Mouse (Mus musculus) adrenal gland, postnatal 25 days (tissue): ENCODE measurements around the gene Ctnna3. TPM values are rescaled to one million over a fixed set of nuclear protein-coding genes. Genes with fewer than 3 reads are reported as not detected.

Experiments
- DNase-seq: peaks from one replicate; pipeline ENCODE4 v3.0.0; 2021; ENCODE audit warnings: mixed read lengths
- total RNA-seq: library from RNA; stranded (reverse); gene quantifications from 2 replicates; pipeline ENCODE4 v1.2.3, GENCODE M21; 2021

Ctnna3 gene
- total RNA-seq, 1 experiment from 2014 or later, result 1.2 TPM

GRCm38 (mm10) chr10:63950867-63951266, 521.0 kb downstream of the Ctnna3 start:
- no peak for DNase-seq

- no peak for DNase-seq
Observed at GRCm38 (mm10) chr10:63951481-63951880, 521.6 kb downstream of the Ctnna3 start.

- peak; percentile 6 for DNase-seq
Observed at GRCm38 (mm10) chr10:63954308-63954930, 524.5 kb downstream of the Ctnna3 start.

GRCm38 (mm10) chr10:63972300-63972699, 542.4 kb downstream of the Ctnna3 start:
- DNase-seq, result no peak

DNA sequence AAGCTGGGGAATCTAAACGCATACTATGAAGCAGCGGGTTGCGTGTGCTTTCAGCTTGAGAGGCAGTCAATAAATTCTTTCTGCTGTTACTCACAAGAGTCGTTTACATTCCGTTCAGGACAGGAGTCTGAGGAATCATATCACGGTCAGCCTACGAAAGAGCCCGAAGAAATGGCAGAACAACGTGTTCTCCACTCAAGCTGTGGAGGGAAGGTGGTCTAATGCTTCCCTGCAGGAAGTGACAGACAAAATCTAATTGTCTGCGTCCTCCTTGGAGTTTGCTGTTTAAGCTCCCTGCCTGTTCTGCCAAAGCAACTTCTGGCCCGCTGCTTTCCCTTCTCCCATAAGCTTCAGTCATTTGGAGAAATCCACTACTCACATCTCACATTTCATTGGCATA, 548.2 kb downstream of the Ctnna3 start:
- no peak for DNase-seq

- DNase-seq, result no peak
Observed at GRCm38 (mm10) chr10:63978535-63978934, 548.6 kb downstream of the Ctnna3 start.

GRCm38 (mm10) chr10:63978969-63979368, 549.1 kb downstream of the Ctnna3 start:
- no peak for DNase-seq

- DNase-seq, result no peak
Observed at GRCm38 (mm10) chr10:63979410-63979809, 549.5 kb downstream of the Ctnna3 start.

DNA sequence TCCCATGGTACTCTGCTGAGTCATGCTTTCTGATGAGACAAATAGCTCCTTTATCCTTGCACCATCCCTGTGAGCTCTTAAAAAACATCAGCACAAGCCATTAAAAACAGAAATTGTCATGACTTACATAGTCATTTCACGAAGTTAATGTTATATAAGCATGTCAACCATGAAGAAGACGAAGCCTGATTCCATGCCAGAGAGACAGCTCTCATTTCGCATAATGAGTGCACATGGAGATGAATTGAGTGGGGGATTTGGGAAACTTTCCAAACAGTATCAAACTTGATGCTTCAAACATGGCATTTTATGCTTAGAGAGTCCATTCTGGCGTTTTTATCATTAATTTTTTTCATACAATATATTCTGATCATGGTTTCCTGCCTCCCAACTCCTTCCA, 555.7 kb downstream of the Ctnna3 start:
- no peak for DNase-seq

DNA sequence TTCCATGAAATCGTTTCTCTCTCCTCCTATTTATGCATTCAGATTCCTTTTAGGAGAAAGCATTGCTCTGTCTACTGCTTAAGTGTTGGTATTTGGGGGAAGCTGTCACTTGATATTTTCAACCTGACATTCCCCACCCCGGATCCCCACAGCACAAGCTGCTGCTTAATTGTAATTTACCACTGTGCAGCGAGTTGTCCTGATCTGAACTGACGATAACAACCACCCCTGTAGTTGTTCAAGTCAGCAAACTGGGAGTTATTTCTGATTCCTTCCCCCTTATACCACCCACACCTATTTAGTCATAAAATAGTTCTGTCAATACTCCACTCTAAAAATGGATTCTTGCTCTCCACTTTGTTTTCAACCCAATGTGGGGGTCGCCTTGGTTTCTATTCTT, 564.4 kb downstream of the Ctnna3 start:
- no peak for DNase-seq

DNA sequence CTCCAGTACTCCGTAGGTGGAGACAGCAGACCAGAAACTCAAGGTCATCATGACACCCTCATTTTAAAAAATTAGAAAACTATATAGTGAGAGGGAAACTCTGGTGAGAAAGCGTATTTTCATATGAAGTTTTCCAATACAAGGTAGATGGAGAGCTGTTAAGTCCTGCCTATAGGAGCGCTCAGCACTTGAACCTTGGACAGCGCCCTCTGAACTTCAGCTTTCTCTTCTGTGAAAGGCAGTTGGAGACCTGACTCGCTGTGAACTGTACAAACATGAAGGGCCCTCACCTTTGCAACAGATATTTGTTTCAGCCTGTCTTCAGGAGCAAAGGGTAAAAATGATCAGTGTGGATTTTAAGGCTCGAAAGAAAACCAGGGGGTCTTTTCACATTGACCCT, 571.6 kb downstream of the Ctnna3 start:
- DNase-seq, result no peak

GRCm38 (mm10) chr10:64001996-64002395, 572.1 kb downstream of the Ctnna3 start:
- DNase-seq, result no peak

GRCm38 (mm10) chr10:64020347-64020746, 590.4 kb downstream of the Ctnna3 start:
- no peak for DNase-seq

- peak; percentile 9 for DNase-seq
Observed at GRCm38 (mm10) chr10:64023340-64023739, 593.4 kb downstream of the Ctnna3 start.

DNA sequence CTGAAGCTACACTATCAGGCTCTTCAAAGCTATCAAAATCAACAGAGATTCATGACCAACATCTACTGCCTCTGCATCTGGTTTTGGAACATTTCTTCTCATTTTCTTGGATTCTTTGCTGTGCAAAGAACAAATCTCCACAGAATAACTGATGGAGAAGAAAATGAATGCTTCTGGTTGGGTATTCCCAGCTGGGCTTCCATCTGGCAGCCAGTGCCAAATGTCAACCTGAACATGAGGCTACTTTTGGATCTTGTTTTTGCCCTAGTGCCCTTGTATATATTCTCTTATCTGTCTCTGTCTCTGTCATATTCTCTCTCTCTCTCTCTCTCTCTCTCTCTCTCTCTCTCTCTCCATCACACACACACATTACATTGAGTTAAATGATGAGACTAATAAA, 601.0 kb downstream of the Ctnna3 start:
- no peak for DNase-seq

DNA sequence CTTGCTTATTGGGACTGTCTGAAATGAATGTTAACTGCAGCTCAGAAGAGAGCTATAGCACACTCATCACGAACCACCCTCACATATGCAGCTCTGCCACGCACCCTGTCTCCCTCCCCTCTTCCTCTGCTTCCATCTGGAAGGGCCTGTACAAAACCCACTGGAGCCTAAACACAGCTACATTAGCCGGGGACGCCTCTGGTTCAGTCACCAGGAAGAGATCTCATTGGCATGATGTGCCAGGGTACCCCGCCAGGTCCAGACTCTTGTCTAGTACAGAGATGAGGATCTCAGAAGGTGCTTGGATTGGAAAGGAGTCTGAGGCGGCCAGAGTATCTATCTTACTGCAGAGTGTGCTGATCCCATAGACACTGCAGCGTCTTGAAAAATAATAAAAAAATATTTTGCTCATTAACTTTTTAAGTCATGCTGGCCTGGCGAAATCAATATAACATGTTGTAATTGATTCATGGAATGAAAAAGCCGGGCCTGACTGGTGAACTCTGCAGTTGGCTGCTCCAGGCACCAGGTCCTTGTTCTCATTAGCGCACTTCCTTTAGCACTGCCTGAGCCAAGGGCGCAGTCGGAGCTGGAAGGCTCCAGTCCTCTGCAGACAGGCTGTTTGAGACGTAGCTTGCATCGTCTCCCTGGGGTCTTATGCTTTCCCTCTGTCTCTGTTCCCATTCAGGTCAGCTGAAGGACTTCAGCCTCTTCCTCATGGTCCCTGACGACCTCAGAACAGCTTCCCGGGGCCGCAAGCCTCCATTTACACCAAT, 610.0 kb downstream of the Ctnna3 start:
- DNase-seq, result peak; percentile 12

GRCm38 (mm10) chr10:64041218-64041617, 611.3 kb downstream of the Ctnna3 start:
- DNase-seq, result no peak

DNA sequence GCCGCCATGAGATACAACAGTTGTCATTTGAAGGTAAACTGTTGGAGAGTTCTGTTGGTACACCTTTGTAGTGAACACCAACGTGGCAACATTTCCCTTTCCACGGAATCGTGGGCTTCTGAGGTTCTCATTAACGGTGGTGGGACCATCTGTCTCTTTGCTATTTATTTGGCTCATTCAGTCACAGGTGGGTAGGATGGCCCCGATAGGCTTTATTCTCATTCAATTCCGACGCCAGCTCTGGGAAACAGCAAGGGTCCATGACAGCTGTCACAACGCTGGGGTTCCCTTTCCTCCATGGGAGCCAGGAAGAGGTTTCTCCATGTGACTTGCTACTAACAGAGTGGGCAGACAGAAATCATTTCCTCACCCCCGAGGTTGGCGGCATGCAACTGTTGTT, 612.0 kb downstream of the Ctnna3 start:
- DNase-seq, result no peak

GRCm38 (mm10) chr10:64049151-64049550, 619.3 kb downstream of the Ctnna3 start:
- DNase-seq, result no peak

DNA sequence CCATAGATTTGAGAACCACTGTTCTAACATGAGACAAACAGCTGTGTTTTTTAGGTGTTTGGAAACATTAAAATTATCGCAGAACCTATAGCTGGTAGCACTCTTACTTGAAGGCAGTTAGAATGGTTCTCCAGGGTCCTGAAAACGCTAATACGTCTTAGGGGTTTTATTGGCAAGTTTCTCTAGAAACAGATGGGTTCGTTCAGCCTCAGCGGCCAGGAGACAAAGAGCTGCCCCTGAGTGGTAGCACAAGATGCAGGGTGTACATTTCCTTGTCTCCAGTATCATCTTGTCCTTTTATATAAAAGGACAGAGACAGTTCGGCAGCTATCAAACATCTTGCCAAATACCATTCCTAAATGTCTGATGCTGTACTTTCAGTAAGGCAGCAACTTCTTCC, 620.0 kb downstream of the Ctnna3 start:
- no peak for DNase-seq

DNA sequence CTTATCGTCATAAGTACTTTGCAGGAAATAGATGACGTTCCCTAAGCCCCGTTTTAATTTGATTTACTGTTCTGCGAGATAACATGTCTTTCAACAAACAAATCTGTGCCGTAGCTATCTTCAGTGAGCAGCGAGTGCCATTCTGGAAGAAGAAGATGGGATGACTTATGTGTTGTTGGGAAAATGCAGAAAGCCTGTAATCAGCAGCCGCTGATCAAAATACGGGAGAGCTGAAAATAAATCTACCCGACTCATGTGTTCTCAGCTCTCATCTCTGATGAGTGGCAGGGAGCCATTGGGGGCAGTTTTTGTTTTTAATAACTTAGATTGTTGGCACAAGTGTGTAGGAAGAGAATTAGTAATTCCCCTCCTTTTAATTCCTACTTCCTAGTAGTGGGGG, 633.8 kb downstream of the Ctnna3 start:
- no peak for DNase-seq

- peak; percentile 63 for DNase-seq
Observed at GRCm38 (mm10) chr10:64075944-64076343, 646.0 kb downstream of the Ctnna3 start.

DNA sequence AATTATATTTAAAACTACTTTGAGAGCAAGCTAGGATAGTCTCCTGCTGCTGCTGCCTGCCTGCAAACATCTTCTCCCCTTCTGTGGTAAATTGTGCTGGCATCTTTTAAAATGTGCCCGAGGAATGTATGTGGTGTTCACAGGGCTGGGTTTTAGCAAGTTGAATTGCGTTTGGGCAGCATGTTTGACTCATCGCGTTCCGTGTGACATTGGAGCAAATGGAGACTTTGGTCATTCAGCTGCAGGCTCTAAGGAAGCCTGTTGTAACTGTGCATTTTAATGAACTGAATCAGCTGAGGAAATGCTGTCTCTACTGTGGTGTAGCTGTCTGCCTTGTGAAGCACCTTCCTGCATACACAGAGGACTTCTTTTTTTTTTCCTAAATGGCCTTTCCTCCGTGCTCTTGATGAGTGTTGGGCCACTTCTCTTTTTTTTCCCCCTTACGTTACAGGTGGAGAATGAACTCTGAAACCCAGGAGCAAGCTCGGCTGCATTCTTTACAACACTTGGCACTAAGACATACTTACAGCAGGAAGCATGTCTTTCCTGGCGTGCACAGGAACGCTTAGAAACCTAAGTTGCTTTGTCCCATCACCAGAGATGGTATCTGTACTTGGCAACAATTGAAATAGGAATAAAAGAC, 646.6 kb downstream of the Ctnna3 start:
- DNase-seq, result peak; percentile 14

DNA sequence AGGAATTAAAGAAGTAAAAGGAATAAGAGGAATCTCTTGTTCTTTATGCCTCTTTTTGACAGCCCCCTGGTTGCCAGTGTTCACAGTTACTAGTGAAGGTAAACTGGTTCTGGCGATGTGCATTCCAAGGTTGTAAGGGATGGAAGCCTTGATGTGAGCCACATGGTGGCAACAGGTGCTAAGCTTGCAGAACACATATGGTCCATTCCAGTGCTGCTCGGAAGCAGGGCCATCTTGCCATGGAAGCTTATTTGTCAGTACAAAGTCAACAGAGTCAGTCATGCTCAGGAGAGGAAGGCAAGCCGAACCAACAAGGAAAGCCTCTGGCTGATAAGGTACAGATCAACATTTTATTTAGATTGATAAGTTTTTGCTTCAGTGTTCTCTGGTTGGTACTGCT, 652.4 kb downstream of the Ctnna3 start:
- DNase-seq, result no peak
